18 mouse cellular contexts compared by ENCODE assay signal in the genomic region with DNA sequence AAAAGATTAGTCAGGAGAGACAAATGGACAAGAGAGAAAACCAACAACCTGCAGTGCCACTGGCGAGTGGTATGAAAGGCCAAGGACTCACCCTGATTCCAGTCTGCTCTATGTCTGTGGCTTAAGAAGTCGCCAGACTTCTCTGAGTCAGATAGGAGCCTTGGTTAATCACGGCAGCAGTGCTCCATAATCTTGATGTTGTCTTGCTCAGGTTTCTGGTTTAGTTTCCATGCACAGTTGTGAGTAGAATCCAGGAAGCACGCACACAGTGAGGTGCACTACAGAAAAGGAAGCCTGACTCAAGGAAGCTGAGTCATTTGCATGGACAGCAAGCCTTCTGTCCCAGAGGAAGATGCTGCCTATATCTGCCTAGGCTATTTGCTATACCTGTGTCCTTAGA.
"Had no signal": no experiment of that assay in that cellular context is flagged by ENCODE, and none has a peak within 500 bp of the region (broad histone marks: within the 10 kb centered on the region; RNA-seq: fewer than 3 reads in every experiment).

No protein-coding gene starts in this region.

- H3K27ac ChIP-seq: midbrain, embryonic 10.5 days; midbrain, embryonic 13.5 days; neural tube, embryonic 13.5 days; neural tube, embryonic 15.5 days had no signal

- ATAC-seq: midbrain, embryonic 13.5 days; midbrain, embryonic 16.5 days had no signal

- DNase-seq: lung, adult 18-20 months; lung, embryonic 14.5 days; lung, postnatal 10 days; lung, postnatal 4 days; retina, postnatal 1 day; right cerebral cortex, adult 18-20 months; right cerebral cortex, postnatal 25 days; right cerebral cortex, postnatal 4 days; spleen, adult 18-20 months; thymus, adult 18-20 months; thymus, postnatal 14 days; thymus, postnatal 36 days had no signal

- H3K9ac ChIP-seq: lung, embryonic 14.5 days; midbrain, embryonic 13.5 days; neural tube, embryonic 13.5 days; neural tube, embryonic 15.5 days had no signal

- H3K9me3 ChIP-seq: neural tube, embryonic 15.5 days had no signal

- H3K4me2 ChIP-seq: lung, embryonic 14.5 days; midbrain, embryonic 13.5 days; neural tube, embryonic 13.5 days; neural tube, embryonic 15.5 days had no signal

- H3K27me3 ChIP-seq: midbrain, embryonic 13.5 days; neural tube, embryonic 13.5 days; neural tube, embryonic 15.5 days had no signal

- H3K4me1 ChIP-seq: midbrain, embryonic 10.5 days; midbrain, embryonic 13.5 days; neural tube, embryonic 13.5 days; neural tube, embryonic 15.5 days had no signal

- H3K4me3 ChIP-seq: midbrain, embryonic 10.5 days; midbrain, embryonic 13.5 days; myocyte; neural tube, embryonic 13.5 days; neural tube, embryonic 15.5 days had no signal
